Mouse (Mus musculus): Measurements from ENCODE around the gene Cpxm1.

DNA sequence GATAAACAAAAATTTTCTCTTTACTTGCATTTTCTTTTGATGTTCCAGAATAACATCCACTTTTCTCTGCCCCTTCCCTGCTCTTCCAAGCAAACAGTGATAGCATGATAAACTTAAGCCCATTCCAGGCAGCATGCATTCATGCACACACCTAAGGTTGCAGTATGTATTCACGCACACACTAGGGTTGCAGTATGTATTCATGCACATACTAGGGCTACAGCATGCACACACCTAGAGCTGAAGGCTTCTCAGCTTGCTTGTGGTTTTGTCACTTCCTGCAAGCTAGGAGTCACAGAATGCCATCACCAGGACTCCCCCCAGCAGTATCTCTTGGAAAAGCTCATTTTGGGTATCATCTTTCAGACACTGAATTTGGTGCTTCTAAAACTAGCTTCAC is 39.4 kb upstream of the Cpxm1 start:
- no peak for TF ChIP-seq CTCF (IDR thresholded peaks at IDR 0.05; ENCODE audit: extremely low read depth, insufficient read depth, low read length)
- TF ChIP-seq POLR2A (IDR thresholded peaks at IDR 0.05; ENCODE audit: extremely low read depth, insufficient read depth, low read length), result no peak
